Mouse (Mus musculus): ENCODE measurements around the gene Tbcc. TPM values are rescaled to one million over a fixed set of nuclear protein-coding genes. Genes with fewer than 3 reads are reported as not detected.

Tbcc gene
- total and polyA plus RNA-seq, 2 experiments from 2014 or later, result 46.2 to 53.0 TPM

GRCm38 (mm10) chr17:46940461-46940860 is 50.0 kb downstream of the Tbcc start:
- no peak for DNase-seq

More at GRCm38 (mm10) chr17:46940461-46940860, 50.0 kb downstream of the Tbcc start:
- no peaks in the 10 kb centered on the region for H3K27me3 ChIP-seq (ENCODE audit: insufficient read depth, low read length)
- no peak for TF ChIP-seq CTCF (IDR thresholded peaks at IDR 0.05; ENCODE audit: low read depth)
- H3K9me3 ChIP-seq (ENCODE audit: low read length), result no peaks in the 10 kb centered on the region
- H3K4me2 ChIP-seq (ENCODE audit: low read depth), result no peak overlapping the region
- 95% methylated on average over 8 of the region's 8 CpGs for WGBS
- H3K27ac ChIP-seq (ENCODE audit: low read depth, low read length), result no peak overlapping the region
- H3K36me3 ChIP-seq (ENCODE audit: insufficient read depth), result peaks cover 97% of the 10 kb centered on the region
- H3K4me3 ChIP-seq (ENCODE audit: low read depth, low read length), result no peak overlapping the region
- no peaks in the 10 kb centered on the region for H3K4me1 ChIP-seq (ENCODE audit: insufficient read depth)
- H3K9ac ChIP-seq, result no peak overlapping the region
- ATAC-seq, result no peak

Other genes with a start within 250 kb of the Tbcc start
- gene Klc4, start 244.7 kb upstream of the Tbcc start, total RNA-seq (2014; rRNA removed), result 31.2 and 32.7 TPM in 2 replicates
- gene Klc4, start 244.7 kb upstream of the Tbcc start, polyA plus RNA-seq (2015; fragmentation: Nextera tagmentation; extraction: Ambion mirVana), result 20.3 and 21.3 TPM in 2 replicates
- gene Mrpl2, start 244.5 kb upstream of the Tbcc start, total RNA-seq (2014; rRNA removed), result 51.4 and 62.9 TPM in 2 replicates
- 96.2 and 111 TPM in 2 replicates for gene Mrpl2, start 244.5 kb upstream of the Tbcc start, polyA plus RNA-seq (2015; fragmentation: Nextera tagmentation; extraction: Ambion mirVana)
- 77.0 and 89.9 TPM in 2 replicates for gene Cul7, start 240.3 kb upstream of the Tbcc start, total RNA-seq (2014; rRNA removed)
- gene Cul7, start 240.3 kb upstream of the Tbcc start, polyA plus RNA-seq (2015; fragmentation: Nextera tagmentation; extraction: Ambion mirVana), result 20.6 and 24.0 TPM in 2 replicates
- 29.7 and 31.1 TPM in 2 replicates for gene Rrp36, start 216.3 kb upstream of the Tbcc start, total RNA-seq (2014; rRNA removed)
- 39.4 and 52.1 TPM in 2 replicates for gene Rrp36, start 216.3 kb upstream of the Tbcc start, polyA plus RNA-seq (2015; fragmentation: Nextera tagmentation; extraction: Ambion mirVana)
- gene Mea1, start 211.9 kb upstream of the Tbcc start, total RNA-seq (2014; rRNA removed), result 124 and 169 TPM in 2 replicates
- 280 and 286 TPM in 2 replicates for gene Mea1, start 211.9 kb upstream of the Tbcc start, polyA plus RNA-seq (2015; fragmentation: Nextera tagmentation; extraction: Ambion mirVana)
- gene Klhdc3, start 209.8 kb upstream of the Tbcc start, total RNA-seq (2014; rRNA removed), result 71.1 and 77.3 TPM in 2 replicates
- gene Klhdc3, start 209.8 kb upstream of the Tbcc start, polyA plus RNA-seq (2015; fragmentation: Nextera tagmentation; extraction: Ambion mirVana), result 207 and 211 TPM in 2 replicates
- gene Ppp2r5d, start 185.6 kb upstream of the Tbcc start, total RNA-seq (2014; rRNA removed), result 90.5 and 103 TPM in 2 replicates
- 85.5 and 93.5 TPM in 2 replicates for gene Ppp2r5d, start 185.6 kb upstream of the Tbcc start, polyA plus RNA-seq (2015; fragmentation: Nextera tagmentation; extraction: Ambion mirVana)
- gene Pex6, start 179.2 kb upstream of the Tbcc start, total RNA-seq (2014; rRNA removed), result 36.5 and 37.9 TPM in 2 replicates
- 19.6 TPM in 2 replicates for gene Pex6, start 179.2 kb upstream of the Tbcc start, polyA plus RNA-seq (2015; fragmentation: Nextera tagmentation; extraction: Ambion mirVana)
- gene Gnmt, start 161.5 kb upstream of the Tbcc start, total RNA-seq (2014; rRNA removed), result not detected in 2 replicates
- 1.4 and 2.1 TPM in 2 replicates for gene Gnmt, start 161.5 kb upstream of the Tbcc start, polyA plus RNA-seq (2015; fragmentation: Nextera tagmentation; extraction: Ambion mirVana)
- 69.0 and 77.2 TPM in 2 replicates for gene Cnpy3, start 138.5 kb upstream of the Tbcc start, total RNA-seq (2014; rRNA removed)
- gene Cnpy3, start 138.5 kb upstream of the Tbcc start, polyA plus RNA-seq (2015; fragmentation: Nextera tagmentation; extraction: Ambion mirVana), result 68.2 and 69.5 TPM in 2 replicates
- not detected in 2 replicates for gene Ptcra, start 127.0 kb upstream of the Tbcc start, total RNA-seq (2014; rRNA removed)
- gene Ptcra, start 127.0 kb upstream of the Tbcc start, polyA plus RNA-seq (2015; fragmentation: Nextera tagmentation; extraction: Ambion mirVana), result 0.23 TPM in 1 of 2 replicates, not detected in the other
- 39.8 and 42.7 TPM in 2 replicates for gene 2310039H08Rik, start 118.0 kb upstream of the Tbcc start, total RNA-seq (2014; rRNA removed)
- gene 2310039H08Rik, start 118.0 kb upstream of the Tbcc start, polyA plus RNA-seq (2015; fragmentation: Nextera tagmentation; extraction: Ambion mirVana), result 67.1 and 88.8 TPM in 2 replicates
- gene Rpl7l1, start 108.0 kb upstream of the Tbcc start, total RNA-seq (2014; rRNA removed), result 62.9 and 64.4 TPM in 2 replicates
- gene Rpl7l1, start 108.0 kb upstream of the Tbcc start, polyA plus RNA-seq (2015; fragmentation: Nextera tagmentation; extraction: Ambion mirVana), result 73.4 and 83.1 TPM in 2 replicates
- gene Bicral, start 32.2 kb upstream of the Tbcc start, total RNA-seq (2014; rRNA removed), result 17.4 and 36.7 TPM in 2 replicates
- 3.8 and 6.7 TPM in 2 replicates for gene Bicral, start 32.2 kb upstream of the Tbcc start, polyA plus RNA-seq (2015; fragmentation: Nextera tagmentation; extraction: Ambion mirVana)
- 0.14 TPM in 1 of 2 replicates, not detected in the other for gene Prph2, start 19.8 kb downstream of the Tbcc start, total RNA-seq (2014; rRNA removed)
- gene Prph2, start 19.8 kb downstream of the Tbcc start, polyA plus RNA-seq (2015; fragmentation: Nextera tagmentation; extraction: Ambion mirVana), result not detected in 2 replicates
- 22.0 and 23.1 TPM in 2 replicates for gene Ubr2, start 119.9 kb downstream of the Tbcc start, total RNA-seq (2014; rRNA removed)
- gene Ubr2, start 119.9 kb downstream of the Tbcc start, polyA plus RNA-seq (2015; fragmentation: Nextera tagmentation; extraction: Ambion mirVana), result 4.3 and 7.8 TPM in 2 replicates